Mouse (Mus musculus) lung, adult 2 months (tissue): ENCODE results near the gene Angptl4. TPM values are rescaled to one million over a fixed set of nuclear protein-coding genes. Genes with fewer than 3 reads are reported as not detected.

Source experiments
- DNase-seq: peaks from one replicate; pipeline ENCODE4 v3.0.0; 2022
- H3K4me1 ChIP-seq: fragments of 200-500 bp; 2 replicates; pipeline ENCODE4 v1.6.1; 2011; ENCODE audit warnings: low read length; ENCODE audit not compliant: control insufficient read depth, insufficient read depth
- H3K4me3 ChIP-seq: fragments of 200-500 bp; replicated peaks from 2 replicates; pipeline ENCODE3; 2011; ENCODE audit warnings: low read depth, mild to moderate bottlenecking, control low read depth, low read length; ENCODE audit errors: extremely low read depth
- CTCF ChIP-seq: fragments of 200-500 bp; IDR thresholded peaks from 2 replicates; pipeline ENCODE4 v1.5.1; 2011; ENCODE audit warnings: mild to moderate bottlenecking, low read length, control low read depth; ENCODE audit not compliant: insufficient read depth
- POLR2A ChIP-seq: fragments of 200-500 bp; IDR thresholded peaks from 2 replicates; pipeline ENCODE4 v1.6.1; 2011; ENCODE audit warnings: low read depth, mild to moderate bottlenecking, control low read depth, low read length, borderline replicate concordance; ENCODE audit errors: extremely low read depth
- WGBS: fragments of 180-500 bp; shearing (Covaris S2); methylation state at CpG from one replicate; pipeline ENCODE4 v1.1.7; 2018; 5-methylcytosine and 5-hydroxymethylcytosine counted together
- polyA plus RNA-seq: library from polyadenylated mRNA; depleted of rRNA; stranded (reverse); fragments of >200 nt; gene quantifications from 2 replicates; pipeline ENCODE4 v1.2.3, GENCODE M21; 2012

Angptl4 gene
- polyA plus RNA-seq, 1 experiment: 34.6 TPM

GRCm38 (mm10) chr17:33807181-33807888 lies 25.7 kb upstream of the Angptl4 start:
- WGBS: 70% methylated on average over 8 of the region's 9 CpGs
- H3K4me3 ChIP-seq: no peak overlapping the region
- TF ChIP-seq CTCF: no peak
- no peak for TF ChIP-seq POLR2A
- H3K4me1 ChIP-seq: peaks cover 3% of the 10 kb centered on the region; the same call in 1 of the 2 replicates
- DNase-seq: no peak

GRCm38 (mm10) chr17:33804745-33805144 lies 23.1 kb upstream of the Angptl4 start:
- DNase-seq: no peak
- 37% methylated on average over 1 of the region's 1 CpGs for WGBS
- TF ChIP-seq POLR2A (no peak), CTCF (no peak)
- no peak overlapping the region for H3K4me3 ChIP-seq
- no peaks in the 10 kb centered on the region; the same call in 1 of the 2 replicates for H3K4me1 ChIP-seq

DNA sequence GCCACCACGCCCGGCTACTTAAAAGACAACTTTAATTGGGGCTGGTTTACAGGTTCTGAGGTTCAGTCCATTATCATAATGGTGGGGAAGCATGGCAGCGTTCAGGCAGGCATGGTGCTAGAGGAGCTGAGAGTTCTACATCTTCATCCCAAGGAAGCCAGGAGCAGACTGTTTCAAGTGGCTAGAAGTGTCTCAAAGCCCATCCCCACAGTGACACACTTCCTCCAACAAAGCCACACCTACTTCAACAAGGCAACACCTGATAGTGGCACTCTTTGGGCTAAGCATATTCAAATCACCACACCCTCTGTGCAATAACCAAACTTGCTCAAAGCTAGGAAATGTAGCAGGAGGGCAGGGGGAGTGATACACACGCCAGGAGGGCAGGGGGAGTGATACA lies 22.6 kb upstream of the Angptl4 start:
- DNase-seq: no peak
- Histone ChIP-seq H3K4me3 (no peak overlapping the region), H3K4me1 (no peaks in the 10 kb centered on the region; the same call in 1 of the 2 replicates)
- 64% methylated on average over 4 of the region's 4 CpGs for WGBS
- no peak for TF ChIP-seq CTCF
- no peak for TF ChIP-seq POLR2A

DNA sequence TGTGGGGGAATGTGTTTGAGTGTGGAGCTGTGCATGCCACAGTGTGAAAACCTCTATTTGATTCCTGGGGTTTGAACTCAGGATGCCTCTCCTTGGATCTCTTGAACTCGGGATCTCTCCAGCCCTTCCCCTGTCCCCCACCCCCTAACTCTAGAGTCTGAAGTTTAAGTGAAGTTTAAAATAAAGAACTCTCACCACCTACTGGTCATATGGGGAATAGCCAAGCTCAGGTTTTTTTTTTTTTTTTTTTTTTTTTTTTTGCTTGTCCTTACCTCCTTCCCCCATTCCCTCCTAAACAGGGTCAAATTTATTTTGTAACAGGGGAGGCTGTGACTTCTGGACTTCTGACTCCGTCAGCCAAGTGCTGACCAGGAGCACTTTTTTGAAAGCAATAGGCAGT lies 20.6 kb upstream of the Angptl4 start:
- no peaks in the 10 kb centered on the region; the same call in 1 of the 2 replicates for H3K4me1 ChIP-seq
- 0% methylated on average over 2 of the region's 2 CpGs for WGBS

GRCm38 (mm10) chr17:33799277-33799676 lies 17.6 kb upstream of the Angptl4 start:
- H3K4me1 ChIP-seq: no peaks in the 10 kb centered on the region; the same call in 1 of the 2 replicates
- DNase-seq: no peak
- TF ChIP-seq POLR2A (no peak), CTCF (no peak)
- no peak overlapping the region for H3K4me3 ChIP-seq
- WGBS: 32% methylated on average over 1 of the region's 1 CpGs

More for the DNA sequence above, 20.6 kb upstream of the Angptl4 start:
- DNase-seq: no peak
- TF ChIP-seq CTCF: no peak
- no peak for TF ChIP-seq POLR2A
- H3K4me3 ChIP-seq: no peak overlapping the region

DNA sequence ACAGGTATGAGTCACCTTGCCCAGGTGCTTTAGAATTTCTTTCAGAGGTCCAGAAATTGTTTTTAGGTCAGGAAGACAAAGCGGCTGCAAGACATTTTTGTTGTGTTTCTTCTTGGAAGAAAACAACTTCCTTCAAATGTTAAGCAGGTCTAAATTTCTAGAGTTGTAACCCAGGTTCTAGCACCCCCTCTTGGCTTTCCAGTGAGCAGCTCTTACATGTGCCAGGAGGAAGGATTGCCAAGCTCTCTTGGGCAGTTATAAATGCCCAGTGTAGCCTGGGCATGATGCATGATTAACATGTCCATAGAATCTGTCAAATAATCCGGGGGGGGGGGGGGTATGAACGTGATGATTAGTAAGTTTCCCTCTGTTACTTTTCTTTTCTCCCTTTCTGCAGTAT lies 16.7 kb upstream of the Angptl4 start:
- H3K4me3 ChIP-seq: no peak overlapping the region
- 34% methylated on average over 3 of the region's 3 CpGs for WGBS
- no peaks in the 10 kb centered on the region; the same call in 1 of the 2 replicates for H3K4me1 ChIP-seq
- DNase-seq: no peak
- TF ChIP-seq POLR2A (no peak), CTCF (no peak)

DNA sequence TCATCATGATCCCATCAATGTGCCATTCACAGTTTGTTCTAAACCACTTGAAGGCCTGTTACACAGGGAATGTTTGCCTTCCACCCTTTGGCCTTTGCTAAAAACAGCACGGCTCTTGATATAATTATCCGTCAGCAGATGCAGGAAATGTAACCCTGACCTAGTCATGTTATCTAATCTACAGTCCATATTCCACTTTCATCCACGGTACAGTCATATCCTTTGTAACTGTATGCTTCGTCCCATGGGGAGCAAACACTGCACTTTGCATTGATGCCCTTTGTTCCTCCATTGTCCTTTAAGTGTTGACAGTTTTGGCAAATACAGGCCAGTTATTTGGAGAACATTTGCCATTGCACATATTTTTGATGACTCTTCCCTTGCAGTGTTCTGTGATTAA lies 7.1 kb upstream of the Angptl4 start:
- Histone ChIP-seq H3K4me3 (no peak overlapping the region), H3K4me1 (peaks cover 4% of the 10 kb centered on the region; the same call in 1 of the 2 replicates)
- 21% methylated on average over 4 of the region's 4 CpGs for WGBS
- TF ChIP-seq POLR2A (no peak), CTCF (no peak)
- DNase-seq: no peak

- WGBS: 86% methylated on average over 18 of the region's 18 CpGs
- DNase-seq: no peak
These were observed 4.7 kb upstream of the Angptl4 start for GRCm38 (mm10) chr17:33786375-33786774.

DNA sequence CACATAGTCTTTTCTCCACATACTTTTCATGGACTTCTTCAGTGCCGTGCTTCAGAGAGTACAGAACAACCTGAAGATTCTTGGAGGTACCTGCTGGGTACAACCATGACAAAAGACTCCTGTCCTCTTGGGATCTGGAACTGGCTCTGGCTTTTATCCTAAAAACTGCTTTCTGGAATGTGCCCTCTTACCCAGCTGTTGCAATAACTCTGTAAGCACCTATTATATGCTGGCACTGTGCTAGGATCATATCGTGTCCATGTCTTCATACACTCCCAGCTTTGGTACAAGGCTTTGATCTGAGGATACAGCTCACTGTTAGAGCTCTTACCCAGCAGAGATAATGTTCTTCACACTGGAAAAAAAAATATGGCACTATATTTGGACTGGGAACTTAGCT lies 3.3 kb upstream of the Angptl4 start:
- no peak for TF ChIP-seq CTCF
- no peak for TF ChIP-seq POLR2A
- H3K4me3 ChIP-seq: no peak overlapping the region
- 62% methylated on average over 2 of the region's 2 CpGs for WGBS
- DNase-seq: no peak
- peaks cover 18% of the 10 kb centered on the region for H3K4me1 ChIP-seq

More at GRCm38 (mm10) chr17:33786375-33786774, 4.7 kb upstream of the Angptl4 start:
- Histone ChIP-seq H3K4me1 (peaks cover 18% of the 10 kb centered on the region), H3K4me3 (no peak overlapping the region)
- TF ChIP-seq CTCF (no peak), POLR2A (no peak)

DNA sequence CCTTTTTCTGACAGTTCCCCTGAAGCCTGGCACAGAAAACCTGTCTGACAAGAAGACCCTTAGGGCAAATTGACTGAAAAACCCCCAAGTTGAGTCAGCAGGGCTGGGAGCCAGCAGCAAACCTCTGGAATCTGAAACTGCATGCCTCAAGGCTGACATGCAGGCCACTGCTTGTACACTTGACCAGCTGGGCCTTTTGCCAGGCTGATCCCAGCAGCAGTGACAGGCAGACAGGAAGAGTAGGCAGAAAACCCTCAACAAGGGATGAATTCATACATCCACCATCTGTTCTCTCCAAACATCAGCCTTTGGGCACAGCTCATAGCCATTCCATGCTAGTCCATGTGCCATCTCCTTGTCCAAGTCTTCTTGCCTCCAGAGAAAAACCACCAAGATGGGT lies 1.8 kb upstream of the Angptl4 start:
- DNase-seq: peak; percentile 77
- Histone ChIP-seq H3K4me1 (peaks cover 20% of the 10 kb centered on the region), H3K4me3 (no peak overlapping the region)
- TF ChIP-seq POLR2A: no peak
- TF ChIP-seq CTCF: no peak

- no peak overlapping the region for H3K4me3 ChIP-seq
- WGBS: 23% methylated on average over 4 of the region's 4 CpGs
- TF ChIP-seq POLR2A (no peak), CTCF (no peak)
- peak; percentile 17 for DNase-seq
- H3K4me1 ChIP-seq: peaks cover 22% of the 10 kb centered on the region
These were observed 437 bp upstream of the Angptl4 start for GRCm38 (mm10) chr17:33782067-33782466.
